Mouse (Mus musculus): ENCODE data around the gene Slc39a2.

The Slc39a2 gene

GRCm38 (mm10) chr14:51932092-51933020 lies 39.7 kb downstream of the Slc39a2 start:
- DNase-seq (ENCODE audit: low spot score) = no peak

GRCm38 (mm10) chr14:51939005-51939404 lies 46.3 kb downstream of the Slc39a2 start:
- DNase-seq (ENCODE audit: low spot score) = no peak

GRCm38 (mm10) chr14:51940944-51941560 lies 48.4 kb downstream of the Slc39a2 start:
- no peak for DNase-seq (ENCODE audit: low spot score)

- no peak for DNase-seq (ENCODE audit: low spot score)
Observed at GRCm38 (mm10) chr14:51941577-51941976, 48.9 kb downstream of the Slc39a2 start.

- DNase-seq (ENCODE audit: low spot score) = no peak
Observed at GRCm38 (mm10) chr14:51942236-51942635, 49.5 kb downstream of the Slc39a2 start.

GRCm38 (mm10) chr14:51943336-51943735 lies 50.6 kb downstream of the Slc39a2 start:
- DNase-seq (ENCODE audit: low spot score) = no peak
